Mouse (Mus musculus) gonadal fat pad, adult 2 months (tissue): ENCODE measurements around the gene Tcf7l2. TPM values are rescaled to one million over a fixed set of nuclear protein-coding genes. Genes with fewer than 3 reads are reported as not detected.

ENCODE experiments used
- DNase-seq: peaks from one replicate; pipeline ENCODE4 v3.0.0-alpha.2; 2012; ENCODE audit warnings: low read depth
- polyA plus RNA-seq: library from polyadenylated mRNA; depleted of rRNA; stranded (reverse); fragments of >200 nt; gene quantifications from 2 replicates; pipeline ENCODE4 v1.2.3, GENCODE M21; 2012

The Tcf7l2 gene
- polyA plus RNA-seq, 1 experiment = 10.4 TPM

- no peak for DNase-seq
These were observed 15.8 kb downstream of the Tcf7l2 start for GRCm38 (mm10) chr19:55757403-55757802.

GRCm38 (mm10) chr19:55758158-55758557 lies 16.5 kb downstream of the Tcf7l2 start:
- no peak for DNase-seq

- no peak for DNase-seq
These were observed 17.4 kb downstream of the Tcf7l2 start for GRCm38 (mm10) chr19:55759006-55759405.

- DNase-seq = no peak
These were observed 19.5 kb downstream of the Tcf7l2 start for GRCm38 (mm10) chr19:55761086-55761485.

GRCm38 (mm10) chr19:55762187-55762586 lies 20.6 kb downstream of the Tcf7l2 start:
- no peak for DNase-seq

GRCm38 (mm10) chr19:55765814-55766213 lies 24.2 kb downstream of the Tcf7l2 start:
- DNase-seq = no peak

GRCm38 (mm10) chr19:55767104-55767503 lies 25.5 kb downstream of the Tcf7l2 start:
- no peak for DNase-seq

GRCm38 (mm10) chr19:55767579-55767978 lies 26.0 kb downstream of the Tcf7l2 start:
- DNase-seq = no peak

GRCm38 (mm10) chr19:55768246-55768645 lies 26.6 kb downstream of the Tcf7l2 start:
- no peak for DNase-seq

- no peak for DNase-seq
These were observed 27.3 kb downstream of the Tcf7l2 start for GRCm38 (mm10) chr19:55768889-55769288.

- no peak for DNase-seq
These were observed 32.7 kb downstream of the Tcf7l2 start for GRCm38 (mm10) chr19:55774334-55774733.

GRCm38 (mm10) chr19:55774824-55775223 lies 33.2 kb downstream of the Tcf7l2 start:
- no peak for DNase-seq

- peak; percentile 95 for DNase-seq
These were observed 38.3 kb downstream of the Tcf7l2 start for GRCm38 (mm10) chr19:55779871-55780270.

- no peak for DNase-seq
These were observed 39.5 kb downstream of the Tcf7l2 start for GRCm38 (mm10) chr19:55781087-55781486.

- DNase-seq = no peak
These were observed 40.1 kb downstream of the Tcf7l2 start for GRCm38 (mm10) chr19:55781681-55782080.

GRCm38 (mm10) chr19:55784796-55785418 lies 43.3 kb downstream of the Tcf7l2 start:
- peak; percentile 91 for DNase-seq

- no peak for DNase-seq
These were observed 45.8 kb downstream of the Tcf7l2 start for GRCm38 (mm10) chr19:55787420-55787819.

- no peak for DNase-seq
These were observed 46.8 kb downstream of the Tcf7l2 start for GRCm38 (mm10) chr19:55788285-55788904.

GRCm38 (mm10) chr19:55788905-55789295 lies 47.3 kb downstream of the Tcf7l2 start:
- DNase-seq = no peak

- no peak for DNase-seq
These were observed 48.2 kb downstream of the Tcf7l2 start for GRCm38 (mm10) chr19:55789838-55790237.

- no peak for DNase-seq
These were observed 49.7 kb downstream of the Tcf7l2 start for GRCm38 (mm10) chr19:55791293-55791692.

- DNase-seq = no peak
These were observed 50.3 kb downstream of the Tcf7l2 start for GRCm38 (mm10) chr19:55791886-55792285.

- DNase-seq = no peak
These were observed 51.0 kb downstream of the Tcf7l2 start for GRCm38 (mm10) chr19:55792571-55792970.

GRCm38 (mm10) chr19:55793029-55793428 lies 51.4 kb downstream of the Tcf7l2 start:
- DNase-seq = no peak
